21 mouse cellular contexts compared by ENCODE assay signal in genomic region chr15:5799917-5800316, GRCm38 (mm10).
"Had no signal": no experiment of that assay in that cellular context is flagged by ENCODE, and none has a peak within 500 bp of the region (broad histone marks: within the 10 kb centered on the region; RNA-seq: fewer than 3 reads in every experiment).

No protein-coding gene starts in this region.

- H3K4me3 ChIP-seq: limb, embryonic 13.5 days; limb, embryonic 15.5 days; midbrain, embryonic 10.5 days; midbrain, embryonic 12.5 days; myocyte; neural tube, embryonic 13.5 days; neural tube, embryonic 15.5 days; stomach, embryonic 15.5 days had no signal

- H3K9ac ChIP-seq: limb, embryonic 13.5 days; limb, embryonic 15.5 days; lung, embryonic 14.5 days; midbrain, embryonic 12.5 days; neural tube, embryonic 13.5 days; neural tube, embryonic 15.5 days; stomach, embryonic 15.5 days had no signal

- ATAC-seq: midbrain, embryonic 16.5 days had no signal

- H3K36me3 ChIP-seq: limb, embryonic 13.5 days; limb, embryonic 15.5 days; midbrain, embryonic 10.5 days; midbrain, embryonic 12.5 days; neural tube, embryonic 13.5 days; neural tube, embryonic 15.5 days; stomach, embryonic 15.5 days had no signal

- H3K9me3 ChIP-seq: limb, embryonic 13.5 days; limb, embryonic 15.5 days; midbrain, embryonic 10.5 days; midbrain, embryonic 12.5 days; neural tube, embryonic 13.5 days; neural tube, embryonic 15.5 days; stomach, embryonic 15.5 days had no signal

- H3K27ac ChIP-seq: limb, embryonic 13.5 days; limb, embryonic 15.5 days; midbrain, embryonic 10.5 days; midbrain, embryonic 12.5 days; neural tube, embryonic 13.5 days; neural tube, embryonic 15.5 days; stomach, embryonic 15.5 days; stomach, postnatal 0 days had no signal

- H3K27me3 ChIP-seq: limb, embryonic 13.5 days; limb, embryonic 15.5 days; midbrain, embryonic 12.5 days; neural tube, embryonic 13.5 days; neural tube, embryonic 15.5 days; stomach, embryonic 15.5 days had no signal

- H3K4me1 ChIP-seq: limb, embryonic 13.5 days; limb, embryonic 15.5 days; midbrain, embryonic 10.5 days; midbrain, embryonic 12.5 days; neural tube, embryonic 13.5 days; neural tube, embryonic 15.5 days; stomach, embryonic 15.5 days had no signal

- DNase-seq: lung, adult 18-20 months; lung, embryonic 14.5 days; lung, postnatal 10 days; lung, postnatal 4 days; midbrain, embryonic 14.5 days; right cerebral cortex, adult 18-20 months; right cerebral cortex, postnatal 25 days; right cerebral cortex, postnatal 4 days; thymus, adult 2 months; thymus, postnatal 14 days; thymus, postnatal 36 days had no signal

- H3K4me2 ChIP-seq: limb, embryonic 13.5 days; limb, embryonic 15.5 days; lung, embryonic 14.5 days; midbrain, embryonic 12.5 days; neural tube, embryonic 13.5 days; neural tube, embryonic 15.5 days; stomach, embryonic 15.5 days had no signal
